Mouse (Mus musculus) G1E (cell line): ENCODE data around the gene Baiap2. TPM values are rescaled to one million over a fixed set of nuclear protein-coding genes. Genes with fewer than 3 reads are reported as not detected.

Experiments
- ATAC-seq: 2 replicates; pipeline ENCODE4 v1.8.0; 2016; ENCODE audit warnings: mild to moderate bottlenecking; ENCODE audit not compliant: insufficient number of reproducible peaks, poor library complexity, low FRiP score, severe bottlenecking; ENCODE audit errors: extremely low read depth
- DNase-seq: peaks from one replicate; pipeline ENCODE4 v3.0.0; 2012; ENCODE audit warnings: low spot score
- H3K27me3 ChIP-seq: 2 replicates; pipeline ENCODE4 v1.6.1; 2012; ENCODE audit warnings: mild to moderate bottlenecking, low read length, inconsistent platforms; ENCODE audit not compliant: insufficient read depth
- H3K36me3 ChIP-seq: replicated peaks from 2 replicates; pipeline ENCODE3; 2012; ENCODE audit warnings: mild to moderate bottlenecking, inconsistent platforms
- H3K4me1 ChIP-seq: 2 replicates; pipeline ENCODE4 v1.6.1; 2012; ENCODE audit warnings: low read depth, low read length, inconsistent platforms, mixed read lengths; ENCODE audit not compliant: insufficient read depth
- H3K4me3 ChIP-seq: 2 replicates; pipeline ENCODE4 v1.5.1; 2012; ENCODE audit warnings: low read depth, mild to moderate bottlenecking, inconsistent platforms, low read length, moderate library complexity, mixed read lengths
- H3K9me3 ChIP-seq: replicated peaks from 2 replicates; pipeline ENCODE4 v1.6.1; 2012; ENCODE audit warnings: inconsistent platforms
- CTCF ChIP-seq: IDR thresholded peaks from 2 replicates; pipeline ENCODE4 v1.5.1; 2012; ENCODE audit warnings: low read depth, low read length, inconsistent platforms, mixed read lengths
- GATA1 ChIP-seq: IDR thresholded peaks from 2 replicates; pipeline ENCODE4 v1.6.1; 2012; ENCODE audit warnings: borderline replicate concordance, low read length, inconsistent platforms, mixed read lengths
- GATA2 ChIP-seq: IDR thresholded peaks from 2 replicates; pipeline ENCODE4 v1.6.1; 2012; ENCODE audit warnings: low read depth, low read length, inconsistent platforms, borderline replicate concordance
- POLR2AphosphoS5 ChIP-seq: IDR thresholded peaks from 2 replicates; pipeline ENCODE4 v1.6.1; 2012; ENCODE audit warnings: low read depth, low read length, inconsistent platforms; ENCODE audit not compliant: insufficient replicate concordance
- TAL1 ChIP-seq: conservative IDR thresholded peaks from 2 replicates; pipeline ENCODE4 v1.6.1; 2012; ENCODE audit warnings: low read depth, low read length, inconsistent platforms, mixed read lengths
- polyA plus RNA-seq: library from polyadenylated mRNA; stranded (reverse); fragments of >175 nt; gene quantifications from 2 replicates; pipeline ENCODE4 v1.2.3, GENCODE M21; 2012
- total RNA-seq, 2 experiments: library from RNA; stranded (forward) in 1 of 2; stranded (reverse) in 1 of 2; fragments of 200-1000 nt in 1 of 2; fragments of >200 nt in 1 of 2; fragmentation: Nextera tagmentation in 1 of 2; gene quantifications; 2 replicates each; pipeline ENCODE4 v1.2.3; 2014 to 2017

Baiap2 gene
- total and polyA plus RNA-seq, 3 experiments = 0.98 to 14.0 (median 3.6) TPM

- Histone ChIP-seq H3K27me3 (peaks cover 34% of the 10 kb centered on the region), H3K9me3 (no peaks in the 10 kb centered on the region), H3K36me3 (no peaks in the 10 kb centered on the region), H3K4me1 (no peaks in the 10 kb centered on the region; the same call in 1 of the 2 replicates), H3K4me3 (no peak within 1 kb of the TSS)
- TF ChIP-seq CTCF (no peak), GATA1 (no peak), TAL1 (no peak), GATA2 (no peak), POLR2AphosphoS5 (no peak)
- DNase-seq (no peak), ATAC-seq (no peak)
These were observed 104.1 kb downstream of the Baiap2 start, which contains the start of gene Aatk for GRCm38 (mm10) chr11:120046553-120047191. Gene Aatk, minus strand, starts transcription at chr11:120047167.

- H3K36me3 ChIP-seq = no peaks in the 10 kb centered on the region
- TF ChIP-seq GATA1 (no peak), GATA2 (no peak), POLR2AphosphoS5 (no peak), CTCF (no peak), TAL1 (no peak)
- no peaks in the 10 kb centered on the region; the same call in 1 of the 2 replicates for H3K4me1 ChIP-seq
- H3K9me3 ChIP-seq = no peaks in the 10 kb centered on the region
- no peak overlapping the region for H3K4me3 ChIP-seq
- DNase-seq (no peak), ATAC-seq (no peak)
- H3K27me3 ChIP-seq = peaks cover 31% of the 10 kb centered on the region
These were observed 105.1 kb downstream of the Baiap2 start for GRCm38 (mm10) chr11:120047531-120048251.

- no peaks in the 10 kb centered on the region for H3K9me3 ChIP-seq
- DNase-seq (no peak), ATAC-seq (no peak)
- no peaks in the 10 kb centered on the region for H3K36me3 ChIP-seq
- TF ChIP-seq CTCF = no peak
- TF ChIP-seq POLR2AphosphoS5 = no peak
- no peak for TF ChIP-seq GATA2
- no peak for TF ChIP-seq TAL1
- TF ChIP-seq GATA1 = no peak
- H3K4me3 ChIP-seq = no peak overlapping the region
- H3K4me1 ChIP-seq = no peaks in the 10 kb centered on the region; the same call in 1 of the 2 replicates
- peaks cover 31% of the 10 kb centered on the region for H3K27me3 ChIP-seq
These were observed 105.6 kb downstream of the Baiap2 start for GRCm38 (mm10) chr11:120048252-120048556.

- H3K9me3 ChIP-seq = no peaks in the 10 kb centered on the region
- TF ChIP-seq GATA2 (no peak), GATA1 (no peak), TAL1 (no peak), POLR2AphosphoS5 (no peak), CTCF (no peak)
- H3K4me1 ChIP-seq = no peaks in the 10 kb centered on the region; the same call in 1 of the 2 replicates
- no peak for ATAC-seq
- no peak for DNase-seq
- H3K4me3 ChIP-seq = no peak overlapping the region
- H3K36me3 ChIP-seq = no peaks in the 10 kb centered on the region
- H3K27me3 ChIP-seq = peaks cover 29% of the 10 kb centered on the region
These were observed 106.5 kb downstream of the Baiap2 start for GRCm38 (mm10) chr11:120049067-120049466.

- H3K27me3 ChIP-seq = peaks cover 29% of the 10 kb centered on the region
- TF ChIP-seq GATA2 = no peak
- no peak for TF ChIP-seq CTCF
- no peak for TF ChIP-seq GATA1
- TF ChIP-seq TAL1 = no peak
- TF ChIP-seq POLR2AphosphoS5 = no peak
- H3K4me3 ChIP-seq = no peak overlapping the region
- H3K9me3 ChIP-seq = no peaks in the 10 kb centered on the region
- DNase-seq = no peak
- no peak for ATAC-seq
- H3K4me1 ChIP-seq = no peaks in the 10 kb centered on the region; the same call in 1 of the 2 replicates
- H3K36me3 ChIP-seq = no peaks in the 10 kb centered on the region
These were observed 108.7 kb downstream of the Baiap2 start for GRCm38 (mm10) chr11:120051124-120051811.

- H3K36me3 ChIP-seq = no peaks in the 10 kb centered on the region
- DNase-seq (no peak), ATAC-seq (no peak)
- peaks cover 33% of the 10 kb centered on the region for H3K27me3 ChIP-seq
- TF ChIP-seq CTCF = no peak
- no peak for TF ChIP-seq GATA2
- no peak for TF ChIP-seq TAL1
- no peak for TF ChIP-seq POLR2AphosphoS5
- no peak for TF ChIP-seq GATA1
- H3K9me3 ChIP-seq = no peaks in the 10 kb centered on the region
- H3K4me1 ChIP-seq = no peaks in the 10 kb centered on the region; the same call in 1 of the 2 replicates
- no peak overlapping the region for H3K4me3 ChIP-seq
These were observed 109.7 kb downstream of the Baiap2 start for GRCm38 (mm10) chr11:120052274-120052673.
